Mouse (Mus musculus): ENCODE results near the gene Pwwp2b.

Pwwp2b gene

GRCm38 (mm10) chr7:139235651-139236358, 12.5 kb upstream of the Pwwp2b start:
- Histone ChIP-seq H3K36me3 (ENCODE audit: control insufficient read depth, insufficient read depth, low read length, poor library complexity, severe bottlenecking) (no peaks in the 10 kb centered on the region), H3K27me3 (ENCODE audit: control insufficient read depth, insufficient read depth, low read length, poor library complexity, severe bottlenecking) (no peaks in the 10 kb centered on the region)
- peak; percentile 31 for DNase-seq (ENCODE audit: low read depth, low spot score)

DNA sequence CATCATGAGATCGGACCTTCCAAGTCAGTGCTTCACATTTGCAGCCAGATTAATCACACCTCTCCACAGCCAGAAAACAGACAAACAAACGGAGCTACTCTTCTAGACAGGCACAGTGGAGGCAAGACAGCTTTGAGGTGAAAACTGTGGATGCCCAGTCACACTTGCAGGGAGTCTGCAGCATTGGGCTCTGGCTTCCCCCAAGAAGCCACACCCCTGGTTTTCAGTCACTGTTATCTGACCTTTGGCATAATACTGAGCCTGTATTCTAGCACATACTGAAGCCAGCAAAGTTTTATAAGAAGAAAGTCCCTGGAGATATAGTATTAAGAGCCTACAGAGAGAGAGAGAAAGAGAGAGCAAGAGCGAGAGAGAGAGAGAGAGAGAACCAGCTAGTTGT, 8.8 kb upstream of the Pwwp2b start:
- no peak for DNase-seq (ENCODE audit: low read depth, low spot score)
- Histone ChIP-seq H3K36me3 (ENCODE audit: control insufficient read depth, insufficient read depth, low read length, poor library complexity, severe bottlenecking) (no peaks in the 10 kb centered on the region), H3K27me3 (ENCODE audit: control insufficient read depth, insufficient read depth, low read length, poor library complexity, severe bottlenecking) (no peaks in the 10 kb centered on the region)

DNA sequence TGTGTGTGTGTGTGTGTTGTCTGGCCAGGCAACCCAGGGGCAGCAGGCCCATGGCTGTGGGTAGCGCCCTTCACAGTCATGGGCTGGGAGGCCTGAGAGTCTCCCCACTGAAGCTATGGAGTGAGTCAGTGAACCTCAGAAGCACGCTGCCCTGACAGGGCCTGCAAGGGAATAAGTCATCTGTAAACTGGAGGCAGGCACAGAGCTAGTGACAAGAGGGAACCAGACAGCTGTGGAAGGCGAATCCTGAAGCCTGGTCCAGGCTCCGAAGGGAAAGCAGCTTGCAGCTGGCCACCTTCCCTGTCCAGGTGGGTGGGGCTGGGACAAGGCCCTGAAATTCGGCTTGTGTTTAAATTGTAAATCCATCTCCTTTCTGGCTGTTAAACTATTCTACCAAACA, 2.2 kb upstream of the Pwwp2b start:
- H3K36me3 ChIP-seq (ENCODE audit: control insufficient read depth, insufficient read depth, low read length, poor library complexity, severe bottlenecking): no peaks in the 10 kb centered on the region
- no peak for DNase-seq (ENCODE audit: low read depth, low spot score)

GRCm38 (mm10) chr7:139246931-139247880, 1.1 kb upstream of the Pwwp2b start:
- no peaks in the 10 kb centered on the region for H3K36me3 ChIP-seq (ENCODE audit: control insufficient read depth, insufficient read depth, low read length, poor library complexity, severe bottlenecking)
- H3K27me3 ChIP-seq (ENCODE audit: control insufficient read depth, insufficient read depth, low read length, poor library complexity, severe bottlenecking): no peaks in the 10 kb centered on the region
- DNase-seq (ENCODE audit: low read depth, low spot score): no peak

More for the DNA sequence above, 2.2 kb upstream of the Pwwp2b start:
- H3K27me3 ChIP-seq (ENCODE audit: control insufficient read depth, insufficient read depth, low read length, poor library complexity, severe bottlenecking): no peaks in the 10 kb centered on the region

DNA sequence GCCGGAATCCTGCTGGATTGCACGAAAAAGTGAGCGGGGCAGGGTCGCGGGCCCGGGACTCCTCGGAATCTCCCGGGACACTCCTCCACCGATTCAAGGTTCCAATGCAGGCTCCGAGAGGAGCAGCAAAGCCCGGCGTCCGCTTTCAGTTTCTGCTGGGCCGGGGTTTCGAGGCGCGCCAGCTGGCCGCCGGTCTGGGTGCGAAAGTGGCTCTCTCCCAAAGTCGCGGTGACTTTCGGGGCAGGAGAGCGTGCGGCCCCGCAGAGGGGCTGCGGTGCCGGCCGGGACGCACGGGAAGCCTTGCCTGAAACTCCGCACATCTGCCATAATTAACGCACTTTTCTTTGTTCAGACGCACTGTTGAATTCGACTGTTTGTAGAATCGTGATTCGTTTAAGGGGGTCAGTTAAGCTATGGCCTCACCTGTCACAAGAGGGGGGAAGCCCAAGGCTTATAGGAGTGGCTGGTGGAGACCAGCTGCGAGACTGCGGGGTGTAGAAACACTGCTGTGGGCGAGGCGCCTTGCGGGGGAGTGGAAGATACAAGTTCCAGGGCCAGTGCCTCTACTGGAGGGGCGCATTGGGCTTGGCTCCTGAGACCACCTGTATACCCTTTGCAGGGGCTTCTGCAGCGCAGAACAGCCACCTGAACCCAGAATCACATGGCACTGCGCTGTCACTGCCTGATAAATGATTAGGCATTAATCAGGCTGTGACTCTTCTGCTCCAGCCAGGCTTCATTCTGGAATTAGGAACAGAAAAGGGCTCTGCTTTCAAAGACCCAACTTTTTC, 528 bp downstream of the Pwwp2b start:
- H3K27me3 ChIP-seq (ENCODE audit: control insufficient read depth, insufficient read depth, low read length, poor library complexity, severe bottlenecking): no peaks in the 10 kb centered on the region
- peak; percentile 37 for DNase-seq (ENCODE audit: low read depth, low spot score)
- no peaks in the 10 kb centered on the region for H3K36me3 ChIP-seq (ENCODE audit: control insufficient read depth, insufficient read depth, low read length, poor library complexity, severe bottlenecking)

GRCm38 (mm10) chr7:139249406-139250210, 1.3 kb downstream of the Pwwp2b start:
- Histone ChIP-seq H3K36me3 (ENCODE audit: control insufficient read depth, insufficient read depth, low read length, poor library complexity, severe bottlenecking) (no peaks in the 10 kb centered on the region), H3K27me3 (ENCODE audit: control insufficient read depth, insufficient read depth, low read length, poor library complexity, severe bottlenecking) (no peaks in the 10 kb centered on the region)
- no peak for DNase-seq (ENCODE audit: low read depth, low spot score)

DNA sequence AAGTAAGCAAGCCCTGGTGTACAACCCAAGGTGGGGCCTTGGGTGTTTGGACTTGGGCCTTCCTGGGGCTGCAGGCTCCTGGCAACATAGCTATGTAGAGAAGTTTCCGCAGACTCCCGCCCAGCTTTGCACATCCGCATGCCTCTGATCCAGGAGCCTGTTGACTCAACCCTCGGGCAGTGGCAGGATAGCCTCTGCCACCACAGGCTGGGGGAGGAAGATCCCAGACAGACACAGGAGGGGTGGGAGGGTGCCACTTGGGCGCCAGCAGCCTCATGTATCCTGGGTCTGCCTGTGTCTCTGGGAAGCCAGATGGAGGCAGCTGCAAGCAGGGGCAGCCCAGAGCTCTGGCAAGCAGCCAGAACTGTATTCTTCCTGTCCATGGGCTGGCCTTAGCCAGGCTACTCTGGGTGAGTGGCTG, 3.6 kb downstream of the Pwwp2b start:
- Histone ChIP-seq H3K36me3 (ENCODE audit: control insufficient read depth, insufficient read depth, low read length, poor library complexity, severe bottlenecking) (no peaks in the 10 kb centered on the region), H3K27me3 (ENCODE audit: control insufficient read depth, insufficient read depth, low read length, poor library complexity, severe bottlenecking) (no peaks in the 10 kb centered on the region)
- no peak for DNase-seq (ENCODE audit: low read depth, low spot score)

- no peak for DNase-seq (ENCODE audit: low read depth, low spot score)
- Histone ChIP-seq H3K27me3 (ENCODE audit: control insufficient read depth, insufficient read depth, low read length, poor library complexity, severe bottlenecking) (no peaks in the 10 kb centered on the region), H3K36me3 (ENCODE audit: control insufficient read depth, insufficient read depth, low read length, poor library complexity, severe bottlenecking) (no peaks in the 10 kb centered on the region)
Measured at GRCm38 (mm10) chr7:139252566-139252965, 4.3 kb downstream of the Pwwp2b start.

DNA sequence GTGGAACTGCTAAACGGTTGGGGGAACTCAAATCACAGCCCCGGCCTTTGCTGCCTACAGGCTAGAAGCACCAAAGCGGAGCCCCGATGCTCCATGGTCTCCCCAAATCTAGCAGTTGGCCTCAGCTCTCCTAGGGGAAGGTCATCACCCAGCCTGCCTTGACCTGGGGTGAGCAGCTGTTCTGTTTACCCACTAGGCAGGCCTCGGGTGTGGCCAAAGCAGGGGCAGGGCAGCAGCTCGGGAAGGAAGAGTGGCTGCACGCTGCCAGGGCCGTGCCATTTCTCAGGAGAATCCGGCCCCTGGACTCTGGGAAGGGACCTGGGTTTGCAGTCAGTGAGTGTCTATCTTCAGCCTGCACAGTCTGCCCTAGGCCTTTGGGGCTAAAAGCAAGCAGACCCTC, 4.7 kb downstream of the Pwwp2b start:
- Histone ChIP-seq H3K27me3 (ENCODE audit: control insufficient read depth, insufficient read depth, low read length, poor library complexity, severe bottlenecking) (no peaks in the 10 kb centered on the region), H3K36me3 (ENCODE audit: control insufficient read depth, insufficient read depth, low read length, poor library complexity, severe bottlenecking) (no peaks in the 10 kb centered on the region)
- DNase-seq (ENCODE audit: low read depth, low spot score): no peak

DNA sequence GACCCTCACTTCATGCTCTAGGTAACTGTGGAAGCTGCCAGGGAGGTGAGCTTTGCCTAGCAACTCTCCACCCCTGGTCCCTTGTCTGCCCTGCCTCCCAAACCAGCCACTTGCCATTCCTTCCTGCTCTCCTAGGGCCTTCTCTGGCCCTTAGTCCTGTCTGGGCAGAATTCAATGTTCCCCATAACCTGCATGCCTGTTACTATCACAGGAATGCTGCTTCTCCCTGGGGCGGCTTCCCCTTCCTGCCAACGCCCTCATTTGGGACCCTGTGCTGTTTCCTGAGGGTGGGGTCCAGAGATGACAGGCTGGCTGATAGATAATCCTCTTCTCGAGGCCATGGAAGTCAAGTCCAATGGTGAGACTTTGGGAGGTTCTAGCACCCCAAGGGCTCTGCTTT, 5.2 kb downstream of the Pwwp2b start:
- H3K27me3 ChIP-seq (ENCODE audit: control insufficient read depth, insufficient read depth, low read length, poor library complexity, severe bottlenecking): no peaks in the 10 kb centered on the region
- H3K36me3 ChIP-seq (ENCODE audit: control insufficient read depth, insufficient read depth, low read length, poor library complexity, severe bottlenecking): no peaks in the 10 kb centered on the region
- no peak for DNase-seq (ENCODE audit: low read depth, low spot score)

DNA sequence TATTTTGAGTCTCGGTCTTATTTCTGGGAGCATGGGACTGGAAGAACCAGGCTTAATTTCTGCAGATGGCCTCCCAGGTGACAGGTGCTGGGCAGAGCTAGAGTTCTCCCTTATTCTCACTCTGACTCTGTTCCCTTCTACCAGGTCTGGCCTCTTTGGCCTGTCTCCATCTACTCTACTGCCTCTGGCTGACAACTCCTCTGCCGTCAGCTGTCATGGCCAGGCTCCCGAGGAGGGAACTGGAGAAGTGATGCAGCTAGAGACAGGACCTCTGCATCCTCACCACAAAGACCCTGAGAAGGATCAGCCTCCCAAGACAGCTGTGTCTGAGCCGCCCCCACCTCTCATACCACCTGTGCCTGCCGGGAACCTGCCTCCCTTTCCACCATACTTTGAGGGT, 6.3 kb downstream of the Pwwp2b start:
- DNase-seq (ENCODE audit: low read depth, low spot score): no peak
- Histone ChIP-seq H3K36me3 (ENCODE audit: control insufficient read depth, insufficient read depth, low read length, poor library complexity, severe bottlenecking) (no peaks in the 10 kb centered on the region), H3K27me3 (ENCODE audit: control insufficient read depth, insufficient read depth, low read length, poor library complexity, severe bottlenecking) (no peaks in the 10 kb centered on the region)

- no peak for DNase-seq (ENCODE audit: low read depth, low spot score)
- H3K27me3 ChIP-seq (ENCODE audit: control insufficient read depth, insufficient read depth, low read length, poor library complexity, severe bottlenecking): no peaks in the 10 kb centered on the region
- H3K36me3 ChIP-seq (ENCODE audit: control insufficient read depth, insufficient read depth, low read length, poor library complexity, severe bottlenecking): no peaks in the 10 kb centered on the region
Measured at GRCm38 (mm10) chr7:139257752-139258542, 9.7 kb downstream of the Pwwp2b start.

DNA sequence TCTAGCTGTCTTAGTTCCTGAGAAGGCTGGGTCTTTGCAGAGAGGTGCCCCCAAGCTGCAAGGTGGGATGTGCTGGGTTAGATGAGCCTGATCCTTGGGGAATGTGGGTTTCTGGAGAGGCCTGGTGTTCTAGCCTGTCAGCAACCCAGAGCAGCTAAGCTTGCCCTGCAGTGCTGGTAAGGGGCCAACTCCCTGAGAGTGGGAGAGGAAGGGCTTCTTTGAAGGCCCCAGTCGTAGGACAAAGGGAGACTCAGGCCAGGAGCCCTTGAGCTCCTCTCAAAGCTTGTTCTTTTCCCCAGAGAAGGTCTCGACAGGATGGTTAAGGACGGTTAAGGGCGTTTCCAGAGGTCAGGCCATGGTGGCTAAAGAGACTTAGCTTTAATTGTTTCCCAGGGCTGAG, 16.1 kb downstream of the Pwwp2b start:
- H3K27me3 ChIP-seq (ENCODE audit: control insufficient read depth, insufficient read depth, low read length, poor library complexity, severe bottlenecking): no peaks in the 10 kb centered on the region
- no peak for DNase-seq (ENCODE audit: low read depth, low spot score)
- no peaks in the 10 kb centered on the region for H3K36me3 ChIP-seq (ENCODE audit: control insufficient read depth, insufficient read depth, low read length, poor library complexity, severe bottlenecking)
